Mouse (Mus musculus) hematopoietic stem cell, adult 5-6 weeks (primary cell): ENCODE results near the gene F7. TPM values are rescaled to one million over a fixed set of nuclear protein-coding genes. Genes with fewer than 3 reads are reported as not detected.
A peak's percentile ranks its signal among the peaks of the same experiment; 100 is the strongest.

ENCODE experiments used
- ATAC-seq, 2 experiments: fragments of 125-278 bp in 1 of 2; replicated peaks in 1 of 2; 2 replicates each; pipeline ENCODE4 v1.8.0; 2016 to 2017; ENCODE audit warnings: inconsistent platforms in 2 of 2, mild to moderate bottlenecking in 2 of 2, moderate number of reproducible peaks in 2 of 2, low read depth in 1 of 2, moderate TSS enrichment in 1 of 2; ENCODE audit not compliant: low FRiP score in 2 of 2, poor library complexity in 2 of 2, severe bottlenecking in 2 of 2, insufficient read depth in 1 of 2, low TSS enrichment in 1 of 2
- total RNA-seq: library from RNA; stranded (forward); fragments of 172-1452, 232-1000 nt; gene quantifications from 2 replicates; pipeline ENCODE4 v1.2.3, GENCODE M21; 2017

Gene F7
- total RNA-seq: 0.31 and 0.79 TPM in 2 replicates

- no peak for ATAC-seq
These were observed at the start of gene F7 for GRCm38 (mm10) chr8:13025487-13026224. Gene F7 (plus strand): TSS chr8:13026034.

GRCm38 (mm10) chr8:12976290-12976689, 49.5 kb upstream of the F7 start:
- peak; percentile 58 to 74 for ATAC-seq

DNA sequence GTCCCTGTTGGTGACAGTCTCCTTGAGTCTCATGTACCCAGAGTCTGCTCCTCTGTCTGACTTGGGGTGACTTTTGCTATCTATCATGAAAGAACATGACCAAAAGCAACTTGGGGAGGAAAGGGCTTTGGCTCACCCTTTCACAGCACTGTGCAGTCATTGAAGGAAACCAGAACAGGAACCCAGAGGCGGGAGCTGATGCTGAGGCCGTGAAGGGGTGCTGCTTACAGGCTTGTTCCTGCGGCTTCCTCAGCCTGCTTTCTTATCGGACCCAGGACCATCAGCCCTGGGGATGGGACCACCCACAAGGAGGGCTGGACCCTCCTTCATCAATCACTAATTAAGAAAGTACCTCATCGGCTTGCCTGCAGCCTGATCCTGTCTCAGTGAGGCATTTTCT, 49.1 kb upstream of the F7 start:
- ATAC-seq: peak; percentile 68 to 76

GRCm38 (mm10) chr8:12977325-12977724, 48.5 kb upstream of the F7 start:
- ATAC-seq: 0 out of 4 replicates have a peak, but pooled peaks of 1 of the 2 experiments have one; percentile 26

DNA sequence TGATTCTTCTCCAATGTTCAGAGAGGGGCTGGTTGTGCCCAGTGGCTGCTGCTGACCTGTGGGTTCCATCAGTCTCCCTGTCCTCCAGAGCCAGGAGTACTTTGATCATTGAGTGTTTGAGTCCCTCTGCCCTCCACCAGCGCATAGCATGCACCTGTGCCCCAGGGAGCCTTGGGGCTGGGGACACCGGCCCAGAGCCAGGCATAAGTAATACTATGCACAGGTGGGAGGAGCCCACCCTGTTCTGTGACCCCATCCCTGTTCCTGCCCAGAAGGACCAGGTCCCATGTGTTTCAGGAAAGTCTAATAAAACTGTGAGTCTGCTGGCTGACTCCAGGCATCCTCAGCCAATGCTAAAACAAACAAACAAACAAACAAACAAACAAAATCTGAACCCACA, 47.5 kb upstream of the F7 start:
- ATAC-seq: no peak

DNA sequence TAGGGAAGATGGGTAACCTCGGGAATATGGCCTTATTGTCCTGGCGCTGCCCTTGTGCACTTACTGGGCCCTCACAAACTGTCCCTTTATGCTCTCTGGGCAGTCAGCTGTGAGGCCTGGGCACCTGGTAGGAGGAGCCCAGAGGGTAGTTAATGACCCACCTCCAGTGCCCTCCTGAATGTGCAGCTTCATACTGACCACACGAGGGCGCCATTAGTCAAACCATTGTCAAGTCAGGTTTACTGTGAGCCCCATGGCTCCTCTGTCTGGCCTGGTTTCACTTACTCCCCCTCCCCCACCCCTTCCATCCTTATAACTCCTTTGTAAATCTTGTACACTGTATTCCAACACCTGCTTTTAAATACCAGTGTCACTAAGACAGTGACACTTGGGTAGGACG, 47.1 kb upstream of the F7 start:
- ATAC-seq: peak; percentile 79 to 81

DNA sequence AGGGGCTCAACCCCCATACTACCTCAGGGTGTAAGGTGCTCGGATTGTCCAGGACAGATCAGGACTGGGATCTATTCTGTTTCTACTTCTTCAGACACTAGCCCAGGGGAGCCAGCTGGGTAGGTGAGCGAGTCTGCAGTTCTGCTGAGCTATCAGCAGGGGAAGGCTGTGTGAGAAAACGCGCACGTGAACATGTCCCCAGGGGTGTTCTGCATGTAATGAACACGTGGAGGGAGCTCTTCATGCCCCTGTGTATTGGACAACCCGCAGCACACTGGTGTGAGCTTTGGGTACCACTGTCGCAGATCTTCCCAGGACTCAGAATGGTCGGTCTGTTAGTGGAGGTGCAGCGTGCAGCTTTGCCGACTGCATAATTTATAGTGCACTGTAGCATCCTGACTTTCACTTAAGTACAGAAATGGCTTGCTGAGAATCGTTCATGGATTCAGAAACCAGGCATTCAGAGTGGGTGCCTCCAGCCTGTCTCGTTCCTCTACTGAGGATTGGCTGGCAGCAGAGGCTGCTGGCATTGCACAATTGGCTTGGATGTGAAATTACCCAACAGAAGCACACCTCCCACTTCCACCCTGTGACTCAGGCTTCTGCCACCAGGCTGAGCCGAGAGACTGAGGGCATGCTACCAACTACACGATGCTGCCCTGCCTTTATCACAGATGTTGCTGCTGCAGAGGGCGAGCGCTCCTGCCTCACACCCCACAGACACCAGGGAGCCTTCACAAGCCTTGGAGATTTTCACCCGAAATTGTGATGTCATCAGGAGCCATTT, 42.0 kb upstream of the F7 start:
- peak; percentile 17 to 75; a peak in 2 of 4 replicates for ATAC-seq

DNA sequence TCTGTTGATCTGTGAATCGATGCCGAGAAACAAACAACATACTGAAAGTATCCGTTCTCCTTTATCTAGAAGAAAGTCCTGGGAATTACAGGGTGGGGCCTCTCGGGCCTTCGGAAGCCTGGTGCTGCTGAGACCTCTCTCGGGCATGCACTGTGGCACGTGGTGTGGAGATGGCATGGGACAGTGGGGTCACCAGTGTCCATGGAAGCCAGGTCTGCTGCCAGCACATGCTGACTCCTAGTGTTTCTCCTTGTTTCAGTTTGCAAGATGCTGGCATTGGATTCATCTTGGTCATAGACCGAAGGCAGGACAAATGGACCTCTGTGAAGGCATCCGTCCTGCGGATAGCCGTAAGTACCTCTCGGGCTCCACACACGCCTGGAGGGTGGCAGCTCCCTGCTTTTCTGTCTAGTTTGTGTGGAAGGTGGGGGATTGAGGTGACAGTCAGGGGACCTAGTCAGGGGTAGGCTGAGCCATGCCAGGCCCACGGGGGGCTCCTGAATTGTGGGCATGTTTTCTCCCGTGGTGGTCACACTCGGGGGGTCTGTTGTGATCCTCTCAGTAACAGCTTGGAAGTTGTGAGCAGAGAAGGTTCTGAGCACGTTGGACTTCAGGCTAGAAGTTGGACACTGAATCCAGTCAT, 41.1 kb upstream of the F7 start:
- ATAC-seq: no peak

DNA sequence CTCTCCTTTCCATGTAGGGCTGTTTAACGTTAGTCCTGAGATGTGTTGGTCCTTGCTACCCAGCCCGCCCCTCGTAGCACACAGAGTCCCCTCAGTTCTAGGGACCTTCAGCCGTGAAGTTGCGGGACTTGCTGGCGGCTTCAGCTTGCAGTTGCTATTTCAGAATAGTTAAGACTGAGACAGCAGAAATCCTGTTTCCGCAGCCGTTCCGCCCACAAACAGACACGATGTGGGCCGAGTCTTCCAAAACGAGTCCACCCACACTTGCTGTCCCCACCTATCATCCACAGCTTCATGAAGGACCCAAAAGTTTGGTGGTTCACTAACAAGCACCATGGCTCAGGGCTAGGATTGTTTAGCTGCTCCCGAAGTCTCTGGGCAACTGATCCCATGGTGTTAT, 40.6 kb upstream of the F7 start:
- ATAC-seq: no peak

GRCm38 (mm10) chr8:12987571-12987970, 38.3 kb upstream of the F7 start:
- ATAC-seq: no peak

DNA sequence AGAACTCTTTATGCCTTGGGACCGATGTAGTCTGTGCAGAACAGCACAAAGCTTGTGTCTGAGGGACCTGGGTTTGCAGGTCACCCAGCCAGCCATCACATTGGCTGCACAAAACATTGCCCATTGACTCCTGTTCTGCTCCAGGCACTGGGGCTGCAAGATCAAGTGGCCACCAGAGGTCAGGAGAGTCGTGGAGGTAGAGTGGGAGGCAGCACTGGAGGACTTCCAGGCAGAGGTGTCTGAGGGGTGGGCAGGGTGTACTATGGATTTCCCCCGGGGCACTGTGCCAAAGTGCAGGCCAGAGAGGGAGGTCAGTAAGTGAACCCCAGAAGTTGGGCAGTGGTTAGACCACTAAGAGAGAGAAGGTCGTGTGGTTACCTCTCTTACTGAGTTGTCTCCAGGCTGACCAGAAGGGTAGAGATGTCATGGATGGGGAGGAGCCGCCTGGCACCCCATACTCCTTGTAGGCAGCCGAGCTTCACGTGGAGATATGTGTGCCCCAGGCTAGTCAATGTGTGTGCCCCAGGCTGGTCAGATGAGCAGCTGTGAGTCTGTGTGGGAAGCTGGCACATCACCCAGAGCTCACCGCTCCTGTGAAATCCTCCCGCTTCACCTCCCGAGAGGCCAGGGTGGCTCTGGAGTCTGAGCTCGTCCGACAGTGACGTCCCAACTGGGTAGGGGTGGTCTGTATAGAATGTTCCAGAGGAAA, 37.0 kb upstream of the F7 start:
- no peak for ATAC-seq

GRCm38 (mm10) chr8:12991411-12991810, 34.4 kb upstream of the F7 start:
- no peak for ATAC-seq

DNA sequence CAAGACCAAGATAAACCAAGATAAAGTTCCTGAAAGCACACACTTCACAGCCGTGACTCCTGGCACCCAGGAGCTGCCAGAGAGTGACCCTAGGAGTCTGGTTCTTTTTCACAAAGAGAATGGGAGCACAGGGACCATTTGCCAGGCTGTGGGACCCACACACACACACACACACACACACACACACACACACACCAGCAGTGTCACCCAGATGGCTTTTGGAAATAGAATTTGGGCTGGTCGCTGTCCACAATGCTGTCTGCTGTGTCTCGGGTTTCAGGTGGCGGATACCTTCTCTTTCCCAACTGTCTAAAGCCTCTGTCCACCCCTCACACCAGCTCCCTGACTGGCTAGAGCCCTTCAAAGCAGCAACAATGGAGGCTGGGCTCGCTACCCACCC, 31.4 kb upstream of the F7 start:
- ATAC-seq: no peak

DNA sequence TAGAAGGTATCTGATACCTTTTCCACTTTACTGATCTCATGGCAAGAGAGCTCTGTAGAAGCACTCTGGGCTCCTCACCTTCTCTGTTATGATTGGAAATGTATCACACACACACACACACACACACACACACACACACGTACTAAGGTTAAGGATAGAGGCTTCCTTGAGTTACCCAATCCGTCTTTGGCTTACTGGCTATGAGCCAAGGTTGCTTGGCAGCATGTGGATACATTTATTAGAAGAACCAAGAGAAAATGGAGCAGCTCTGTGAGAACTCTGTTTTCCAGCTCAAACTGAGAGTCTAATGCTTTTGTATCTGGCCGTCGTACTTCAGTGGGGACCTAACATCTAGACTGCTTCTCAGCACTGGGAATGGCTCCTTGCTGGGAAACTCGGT, 30.4 kb upstream of the F7 start:
- no peak for ATAC-seq

GRCm38 (mm10) chr8:12996831-12997275, 29.0 kb upstream of the F7 start:
- ATAC-seq: no peak

DNA sequence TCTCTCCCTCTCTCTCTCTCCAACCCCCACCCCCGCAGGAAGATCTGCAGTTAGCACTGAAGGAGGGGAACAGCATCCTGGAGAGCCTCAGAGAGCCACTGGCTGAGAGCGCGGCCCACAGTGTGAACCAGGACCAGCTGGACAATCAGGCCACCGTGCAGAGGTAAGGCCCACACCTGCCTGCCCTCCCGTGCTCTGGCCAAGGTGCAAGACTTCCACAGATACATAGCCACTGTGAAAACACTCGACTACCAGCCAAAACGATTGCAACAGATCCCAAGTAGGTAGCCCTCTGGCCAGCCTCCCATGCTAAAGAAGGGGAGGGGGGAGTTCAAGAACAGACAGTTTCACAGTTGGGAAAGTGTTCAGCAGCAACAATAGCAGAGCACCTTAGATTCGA, 27.5 kb upstream of the F7 start:
- no peak for ATAC-seq

DNA sequence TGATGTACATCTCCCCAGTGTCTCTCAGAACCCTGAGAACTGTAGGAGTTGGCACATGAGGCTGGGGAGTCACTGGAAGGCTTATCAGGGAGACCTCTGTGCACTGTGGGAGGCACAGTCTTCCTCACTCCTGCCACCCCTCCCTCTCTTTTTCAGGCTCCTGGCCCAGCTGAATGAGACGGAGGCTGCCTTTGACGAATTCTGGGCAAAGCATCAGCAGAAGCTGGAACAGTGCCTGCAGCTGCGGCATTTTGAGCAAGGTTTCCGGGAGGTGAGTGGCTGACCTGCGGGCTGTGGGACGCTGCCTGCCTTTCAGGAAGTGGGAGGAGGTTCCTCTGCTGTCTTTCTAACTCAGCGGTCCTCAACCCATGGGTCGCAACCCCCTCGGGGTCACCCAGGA, 26.0 kb upstream of the F7 start:
- ATAC-seq: peak in 1 of 2 experiments; percentile 57; a peak in 2 of 4 replicates

DNA sequence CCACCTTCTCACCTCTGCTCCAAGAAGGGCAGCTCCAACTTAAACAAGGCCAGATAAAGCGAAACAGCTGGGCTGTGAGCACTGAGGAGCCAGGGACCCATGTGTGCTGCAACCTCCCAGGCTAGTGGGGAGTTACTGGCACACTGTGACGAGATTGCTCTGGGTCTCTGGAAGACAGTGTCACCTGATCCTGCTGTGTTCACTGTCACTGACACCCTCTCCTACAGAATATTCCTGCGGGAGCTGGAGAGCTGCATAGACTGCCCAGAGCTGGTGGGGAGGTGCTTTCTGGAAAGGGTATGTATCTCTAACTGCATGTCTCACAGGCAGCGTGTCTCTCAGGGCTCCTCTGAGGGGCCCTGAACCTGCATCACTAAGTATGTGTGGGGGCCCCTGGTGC, 18.4 kb upstream of the F7 start:
- ATAC-seq: no peak
